Mouse (Mus musculus) heart, adult 2 months (tissue): ENCODE measurements around the gene 1700025G04Rik. TPM values are rescaled to one million over a fixed set of nuclear protein-coding genes. Genes with fewer than 3 reads are reported as not detected.
"Not testable (repeated sequence)": the region's sequence is repeated elsewhere in the genome, so short reads cannot be mapped to it uniquely, and the experiment has no call there.

Experiments used
- DNase-seq, 2 experiments: peaks; one replicate each; pipeline ENCODE4 v3.0.0; 2021
- H3K27ac ChIP-seq: fragments of 200-600 bp; 2 replicates; pipeline ENCODE4 v1.8.1; 2022
- H3K27me3 ChIP-seq: fragments of 200-500 bp; 2 replicates; pipeline ENCODE4 v1.6.1; 2012; ENCODE audit warnings: mild to moderate bottlenecking, low read length, inconsistent platforms, mixed read lengths; ENCODE audit not compliant: control insufficient read depth, insufficient read depth
- H3K36me3 ChIP-seq: fragments of 200-500 bp; 2 replicates; pipeline ENCODE4 v1.6.1; 2012; ENCODE audit warnings: low read length, inconsistent platforms; ENCODE audit not compliant: control insufficient read depth, insufficient read depth
- H3K4me1 ChIP-seq: fragments of 200-500 bp; 2 replicates; pipeline ENCODE4 v1.6.1; 2011; ENCODE audit warnings: low read length; ENCODE audit not compliant: control insufficient read depth, insufficient read depth
- H3K4me3 ChIP-seq: fragments of 200-600 bp; 2 replicates; pipeline ENCODE4 v1.8.1; 2022
- H3K79me2 ChIP-seq: fragments of 200-500 bp; replicated peaks from 2 replicates; pipeline ENCODE4 v1.6.1; 2012; ENCODE audit warnings: mild to moderate bottlenecking, inconsistent platforms, low read length, moderate library complexity, mixed read lengths; ENCODE audit not compliant: control insufficient read depth, insufficient read depth
- H3K9ac ChIP-seq: fragments of 200-500 bp; 2 replicates; pipeline ENCODE4 v1.6.1; 2012; ENCODE audit warnings: low read depth, mild to moderate bottlenecking, control low read depth, inconsistent platforms, low read length, mixed read lengths
- CTCF ChIP-seq: fragments of 200-600 bp; IDR thresholded peaks from 2 replicates; pipeline ENCODE4 v1.8.1; 2022; ENCODE audit warnings: antibody characterized with exemption, mild to moderate bottlenecking, moderate library complexity
- EP300 ChIP-seq: fragments of 200-500 bp; IDR thresholded peaks from 2 replicates; pipeline ENCODE4 v1.6.1; 2011; ENCODE audit warnings: low read depth, low read length, control low read depth; ENCODE audit not compliant: insufficient read depth
- POLR2A ChIP-seq: fragments of 200-500 bp; IDR thresholded peaks from 2 replicates; pipeline ENCODE4 v1.6.1; 2011; ENCODE audit warnings: mild to moderate bottlenecking, low read depth, low read length, control low read depth; ENCODE audit not compliant: insufficient read depth
- whole genome bisulfite sequencing: fragments of 180-500 bp; shearing (Covaris S2); methylation state at CpG from one replicate; pipeline ENCODE4 v1.1.7; 2018; 5-methylcytosine and 5-hydroxymethylcytosine counted together
- intact Hi-C: fragments of 180-260 bp; cut with DNase I; formaldehyde crosslinking; loops from one replicate; pipeline ENCODE4 v1.15.1; 2025
- polyA plus RNA-seq: library from polyadenylated mRNA; depleted of rRNA; stranded (reverse); fragments of >200 nt; gene quantifications from 2 replicates; pipeline ENCODE4 v1.2.3, GENCODE M21; 2012
- total RNA-seq, 2 experiments: library from RNA; stranded (reverse); gene quantifications; 2 replicates each; pipeline ENCODE4 v1.2.3; 2021

The 1700025G04Rik gene
- total and polyA plus RNA-seq, 3 experiments, result 11.0 to 46.1 (median 40.4) TPM

- intact Hi-C loops, result no loop called here
- WGBS, result 93% methylated on average over 16 of the region's 16 CpGs
- no peaks in the 10 kb centered on the region for H3K27me3 ChIP-seq
- no peak overlapping the region for H3K9ac ChIP-seq
- TF ChIP-seq CTCF, result no peak
- no peak for TF ChIP-seq EP300
- no peak for TF ChIP-seq POLR2A
- no peaks in the 10 kb centered on the region; the same call in 1 of the 2 replicates for H3K79me2 ChIP-seq
- no peak overlapping the region for H3K27ac ChIP-seq
- no peaks in the 10 kb centered on the region; the same call in none of the 2 replicates for H3K36me3 ChIP-seq
- no peak for DNase-seq
- no peak overlapping the region for H3K4me3 ChIP-seq
- no peaks in the 10 kb centered on the region; the same call in 1 of the 2 replicates for H3K4me1 ChIP-seq
These were observed 278.5 kb downstream of the 1700025G04Rik start for GRCm38 (mm10) chr1:151811456-151811855.

DNA sequence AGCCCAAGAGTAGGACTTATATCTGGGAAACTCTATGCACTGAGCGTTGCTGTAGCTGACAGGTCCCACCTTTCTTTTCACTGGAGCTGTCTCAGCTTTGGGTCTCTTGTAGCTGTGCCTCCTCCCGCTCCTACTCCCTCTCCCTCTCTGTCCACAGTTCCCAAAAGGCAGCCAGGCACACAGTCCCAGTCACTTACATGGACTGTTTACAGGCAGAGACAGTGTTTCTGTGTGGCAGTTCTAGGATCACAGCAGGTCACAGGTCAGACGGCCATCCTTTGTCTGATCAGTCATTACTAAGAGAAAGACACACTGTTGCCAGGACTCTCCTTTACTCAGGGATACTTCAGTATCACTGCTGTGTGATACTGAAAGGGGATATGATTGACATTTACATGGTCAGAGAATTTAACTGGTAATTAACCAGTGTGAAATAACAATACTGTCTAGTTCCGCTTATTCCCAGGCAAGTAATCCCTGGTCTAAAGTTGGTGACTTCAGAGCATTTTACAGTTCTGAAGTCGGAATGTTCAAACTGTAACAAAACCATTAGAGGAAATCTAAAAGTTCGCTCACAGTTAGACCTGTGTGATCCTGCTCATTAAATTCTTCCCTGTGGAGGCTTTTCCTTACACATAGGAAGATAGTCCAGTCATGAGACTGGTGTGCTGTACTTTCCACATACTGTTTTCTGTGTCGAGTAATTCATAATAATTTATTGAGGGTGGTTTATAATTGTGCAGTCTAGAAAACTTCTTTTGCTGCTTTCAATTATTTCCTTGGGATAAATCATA lies 279.1 kb downstream of the 1700025G04Rik start:
- H3K4me1 ChIP-seq, result no peaks in the 10 kb centered on the region; the same call in 1 of the 2 replicates
- no peak overlapping the region for H3K27ac ChIP-seq
- WGBS, result 90% methylated on average over 7 of the region's 7 CpGs
- H3K4me3 ChIP-seq, result no peak overlapping the region
- no peaks in the 10 kb centered on the region for H3K27me3 ChIP-seq
- no peak for DNase-seq
- no peak overlapping the region for H3K9ac ChIP-seq
- TF ChIP-seq POLR2A (no peak), CTCF (no peak), EP300 (no peak)
- H3K36me3 ChIP-seq, result no peaks in the 10 kb centered on the region; the same call in none of the 2 replicates
- no peaks in the 10 kb centered on the region; the same call in 1 of the 2 replicates for H3K79me2 ChIP-seq
- intact Hi-C loops, result no loop called here

DNA sequence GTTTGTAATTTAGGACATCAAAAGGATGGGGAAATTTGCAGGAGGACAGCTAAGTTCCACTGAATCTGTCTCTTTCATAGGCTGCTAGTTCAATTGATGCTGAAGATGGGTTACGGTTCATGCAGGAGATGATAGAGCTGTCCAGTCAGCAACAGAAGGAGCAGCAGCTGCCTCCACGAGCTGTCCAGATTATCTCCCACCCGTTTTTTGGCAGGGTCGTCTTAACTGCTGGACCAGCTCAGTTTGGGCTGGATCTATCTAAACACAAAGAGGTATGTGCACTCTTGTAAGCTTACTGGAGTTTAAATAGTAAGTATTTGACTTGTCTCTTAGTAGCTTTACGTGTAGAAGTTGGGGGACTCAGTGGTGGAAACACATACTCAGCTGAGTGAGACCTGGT lies 282.6 kb downstream of the 1700025G04Rik start:
- intact Hi-C loops, result no loop called here
- H3K36me3 ChIP-seq, result no peaks in the 10 kb centered on the region; the same call in none of the 2 replicates
- H3K4me3 ChIP-seq, result no peak overlapping the region
- H3K9ac ChIP-seq, result no peak overlapping the region
- DNase-seq, result no peak
- no peaks in the 10 kb centered on the region for H3K4me1 ChIP-seq
- TF ChIP-seq POLR2A (no peak), EP300 (no peak), CTCF (no peak)
- no peaks in the 10 kb centered on the region for H3K79me2 ChIP-seq
- H3K27me3 ChIP-seq, result no peaks in the 10 kb centered on the region
- H3K27ac ChIP-seq, result no peak overlapping the region
- 75% methylated on average over 5 of the region's 5 CpGs for WGBS

- DNase-seq, H3K9ac ChIP-seq, H3K4me1 ChIP-seq, H3K27ac ChIP-seq, H3K27me3 ChIP-seq, intact Hi-C loops, H3K4me3 ChIP-seq, H3K36me3 ChIP-seq, H3K79me2 ChIP-seq: not testable (repeated sequence)
- WGBS, result 75% methylated on average over 3 of the region's 3 CpGs
These were observed 287.1 kb downstream of the 1700025G04Rik start for GRCm38 (mm10) chr1:151802795-151803194.
